Mouse (Mus musculus) limb, embryonic 11.5 days (tissue): ENCODE results near the gene Tmem88b. TPM values are rescaled to one million over a fixed set of nuclear protein-coding genes. Genes with fewer than 3 reads are reported as not detected.

ENCODE experiments used
- ATAC-seq: fragments of 200-750 bp; cut with Nextera tagmentation; 2 replicates; pipeline ENCODE4 v1.8.0; 2017; ENCODE audit warnings: low read depth; ENCODE audit not compliant: insufficient number of reproducible peaks, low FRiP score, low TSS enrichment
- DNase-seq: peaks from one replicate; pipeline ENCODE4 v3.0.0-alpha.2; 2015; ENCODE audit warnings: low spot score
- H3K27ac ChIP-seq: fragments of 300-500 bp; sonication (generic); replicated peaks from 2 replicates; pipeline ENCODE4 v1.5.1; 2014; ENCODE audit warnings: low read depth, mild to moderate bottlenecking, low read length
- H3K27me3 ChIP-seq: fragments of 300-500 bp; sonication (generic); 2 replicates; pipeline ENCODE4 v1.6.1; 2014; ENCODE audit warnings: mild to moderate bottlenecking, low read length, mixed read lengths; ENCODE audit not compliant: control insufficient read depth, insufficient read depth
- H3K36me3 ChIP-seq: fragments of 300-500 bp; sonication (generic); 2 replicates; pipeline ENCODE4 v1.6.1; 2014; ENCODE audit warnings: mild to moderate bottlenecking, low read length, moderate library complexity, mixed read lengths; ENCODE audit not compliant: control insufficient read depth, insufficient read depth
- H3K4me1 ChIP-seq: fragments of 300-500 bp; sonication (generic); 2 replicates; pipeline ENCODE4 v1.6.1; 2014; ENCODE audit warnings: low read length, mixed read lengths; ENCODE audit not compliant: control insufficient read depth, insufficient read depth
- H3K4me2 ChIP-seq: fragments of 300-500 bp; sonication (generic); 2 replicates; pipeline ENCODE4 v1.6.1; 2014; ENCODE audit warnings: low read depth, mild to moderate bottlenecking, moderate library complexity; ENCODE audit not compliant: severe bottlenecking
- H3K4me3 ChIP-seq: fragments of 300-500 bp; sonication (generic); 2 replicates; pipeline ENCODE4 v1.5.1; 2014; ENCODE audit warnings: low read depth, low read length
- H3K9ac ChIP-seq: fragments of 300-500 bp; sonication (generic); 2 replicates; pipeline ENCODE4 v1.6.1; 2014; ENCODE audit warnings: mild to moderate bottlenecking, low read length
- H3K9me3 ChIP-seq: fragments of 300-500 bp; sonication (generic); 2 replicates; pipeline ENCODE4 v1.6.1; 2016; ENCODE audit warnings: low read length; ENCODE audit not compliant: control insufficient read depth
- WGBS: fragments of 180-500 bp; shearing (Covaris S2); extraction: QIAGEN DNeasy Blood & Tissue Kit; methylation state at CpG from one replicate; pipeline ENCODE4 v1.1.7; 2014; 5-methylcytosine and 5-hydroxymethylcytosine counted together
- microRNA-seq: library from miRNA; unstranded; fragments of <30 nt; microRNA quantifications from one replicate; pipeline ENCODE4, GENCODE M21; 2016
- polyA plus RNA-seq: library from polyadenylated mRNA; unstranded; fragments of >200 nt; fragmentation: Nextera tagmentation; extraction: Ambion mirVana; gene quantifications from 2 replicates; pipeline ENCODE4 v1.2.1, GENCODE M21; 2014

Gene Tmem88b
- polyA plus RNA-seq, 1 experiment from 2014 or later, result 0.19 TPM

GRCm38 (mm10) chr4:155734951-155735702 lies 50.5 kb downstream of the Tmem88b start:
- Histone ChIP-seq H3K4me2 (peak overlapping the region; percentile 96), H3K36me3 (peaks cover under 1% of the 10 kb centered on the region), H3K4me1 (peaks cover 7% of the 10 kb centered on the region), H3K9me3 (no peaks in the 10 kb centered on the region), H3K27ac (peak overlapping the region; percentile 70), H3K4me3 (peak overlapping the region; percentile 77), H3K27me3 (no peaks in the 10 kb centered on the region), H3K9ac (peak overlapping the region; percentile 81)
- WGBS, result 1% methylated on average over 64 of the region's 79 CpGs
- DNase-seq (peak; percentile 61), ATAC-seq (peak; percentile 68)

- H3K9ac ChIP-seq, result peak within 1 kb of the TSS; percentile 81
- peak within 1 kb of the TSS; percentile 96 for H3K4me2 ChIP-seq
- no peaks in the 10 kb centered on the region for H3K27me3 ChIP-seq
- H3K4me3 ChIP-seq, result peak within 1 kb of the TSS; percentile 77
- H3K27ac ChIP-seq, result peak within 1 kb of the TSS; percentile 70
- H3K9me3 ChIP-seq, result no peaks in the 10 kb centered on the region
- ATAC-seq, result peak; percentile 93
- H3K36me3 ChIP-seq, result no peaks in the 10 kb centered on the region; the same call in 1 of the 2 replicates
- under 1% methylated on average over 31 of the region's 35 CpGs for WGBS
- peaks cover 7% of the 10 kb centered on the region for H3K4me1 ChIP-seq
- peak; percentile 90 for DNase-seq
These were observed 51.2 kb downstream of the Tmem88b start, which contains the start of gene Tmem240 for GRCm38 (mm10) chr4:155734350-155734941. Gene Tmem240, plus strand, starts transcription at chr4:155734800.

GRCm38 (mm10) chr4:155733267-155733666 lies 52.4 kb downstream of the Tmem88b start:
- Histone ChIP-seq H3K36me3 (no peaks in the 10 kb centered on the region), H3K27ac (no peak overlapping the region), H3K4me2 (no peak overlapping the region), H3K27me3 (no peaks in the 10 kb centered on the region), H3K4me1 (peaks cover 7% of the 10 kb centered on the region), H3K9me3 (no peaks in the 10 kb centered on the region), H3K4me3 (no peak overlapping the region), H3K9ac (no peak overlapping the region)
- no peak for ATAC-seq
- 87% methylated on average over 10 of the region's 10 CpGs for WGBS
- no peak for DNase-seq

Small RNA genes lying within 50 kb of the gene (microRNA-seq; reads per million reads assigned to microRNA genes)
- gene Gm27743, result not detected

Other genes starting within 250 kb of the Tmem88b start
- gene Nadk, start 223.5 kb downstream of the Tmem88b start, polyA plus RNA-seq, result 99.1 and 105 TPM in 2 replicates
- 16.1 and 16.4 TPM in 2 replicates for gene Slc35e2, start 184.5 kb downstream of the Tmem88b start, polyA plus RNA-seq
- gene Cdk11b, start 161.0 kb downstream of the Tmem88b start, polyA plus RNA-seq, result 69.4 and 79.9 TPM in 2 replicates
- not detected in 2 replicates for gene Gm10563, start 140.5 kb downstream of the Tmem88b start, polyA plus RNA-seq
- gene Mmp23, start 132.5 kb downstream of the Tmem88b start, polyA plus RNA-seq, result 11.3 and 12.2 TPM in 2 replicates
- gene Mib2, start 116.7 kb downstream of the Tmem88b start, polyA plus RNA-seq, result 16.0 and 16.6 TPM in 2 replicates
- gene Fndc10, start 91.5 kb downstream of the Tmem88b start, polyA plus RNA-seq, result 2.0 and 2.1 TPM in 2 replicates
- gene Ssu72, start 81.1 kb downstream of the Tmem88b start, polyA plus RNA-seq, result 145 and 147 TPM in 2 replicates
- 0.55 and 0.79 TPM in 2 replicates for gene Tmem240, start 51.1 kb downstream of the Tmem88b start, polyA plus RNA-seq
- 103 and 104 TPM in 2 replicates for gene Atad3a, start 24.8 kb downstream of the Tmem88b start, polyA plus RNA-seq
- gene Vwa1, start 11.2 kb downstream of the Tmem88b start, polyA plus RNA-seq, result 5.3 and 6.0 TPM in 2 replicates
- gene Ankrd65, start 4.6 kb upstream of the Tmem88b start, polyA plus RNA-seq, result not detected in 2 replicates
- 238 and 245 TPM in 2 replicates for gene Mrpl20, start 17.0 kb upstream of the Tmem88b start, polyA plus RNA-seq
- gene Ccnl2, start 26.6 kb upstream of the Tmem88b start, polyA plus RNA-seq, result 181 and 203 TPM in 2 replicates
- gene Aurkaip1, start 45.4 kb upstream of the Tmem88b start, polyA plus RNA-seq, result 132 and 138 TPM in 2 replicates
- gene Mxra8, start 53.8 kb upstream of the Tmem88b start, polyA plus RNA-seq, result 41.8 and 49.3 TPM in 2 replicates
- 8.1 and 9.1 TPM in 2 replicates for gene Dvl1, start 61.5 kb upstream of the Tmem88b start, polyA plus RNA-seq
- gene Tas1r3, start 77.5 kb upstream of the Tmem88b start, polyA plus RNA-seq, result 0.24 and 0.28 TPM in 2 replicates
- gene Cptp, start 83.6 kb upstream of the Tmem88b start, polyA plus RNA-seq, result 19.2 and 20.4 TPM in 2 replicates
- gene Ints11, start 83.7 kb upstream of the Tmem88b start, polyA plus RNA-seq, result 89.4 and 91.1 TPM in 2 replicates
- 42.4 and 45.5 TPM in 2 replicates for gene Pusl1, start 105.9 kb upstream of the Tmem88b start, polyA plus RNA-seq
- 17.8 and 18.4 TPM in 2 replicates for gene Acap3, start 105.9 kb upstream of the Tmem88b start, polyA plus RNA-seq
- 163 and 169 TPM in 2 replicates for gene Ube2j2, start 158.0 kb upstream of the Tmem88b start, polyA plus RNA-seq
- 24.3 and 28.5 TPM in 2 replicates for gene C1qtnf12, start 176.4 kb upstream of the Tmem88b start, polyA plus RNA-seq
- 15.4 and 16.4 TPM in 2 replicates for gene B3galt6, start 206.8 kb upstream of the Tmem88b start, polyA plus RNA-seq
- gene Sdf4, start 207.0 kb upstream of the Tmem88b start, polyA plus RNA-seq, result 131 and 142 TPM in 2 replicates
- gene Tnfrsf4, start 228.0 kb upstream of the Tmem88b start, polyA plus RNA-seq, result 0.29 and 0.58 TPM in 2 replicates
- 0.62 and 0.65 TPM in 2 replicates for gene Tnfrsf18, start 240.3 kb upstream of the Tmem88b start, polyA plus RNA-seq